Mouse (Mus musculus): ENCODE results near the gene Lamb1. TPM values are rescaled to one million over a fixed set of nuclear protein-coding genes. Genes with fewer than 3 reads are reported as not detected.

The Lamb1 gene
- polyA plus RNA-seq, 1 experiment: 23.8 TPM

GRCm38 (mm10) chr12:31248681-31249080, 16.4 kb upstream of the Lamb1 start:
- TF ChIP-seq CTCF (IDR thresholded peaks at IDR 0.05; ENCODE audit: extremely low read depth, insufficient read length, insufficient replicate concordance, low read depth, low read length) (no peak), POLR2A (IDR thresholded peaks at IDR 0.05; ENCODE audit: low read depth, low read length) (no peak)
- WGBS: 65% methylated on average over 10 of the region's 10 CpGs
- no peaks in the 10 kb centered on the region for H3K36me3 ChIP-seq (ENCODE audit: control insufficient read depth, insufficient read depth, low read length)
- no peaks in the 10 kb centered on the region for H3K27me3 ChIP-seq (ENCODE audit: control insufficient read depth, insufficient read depth, low read length)
- H3K27ac ChIP-seq (ENCODE audit: insufficient read depth, low read depth, low read length): no peak overlapping the region
- H3K4me3 ChIP-seq (ENCODE audit: low read depth, low read length): no peak overlapping the region
- peaks cover 2% of the 10 kb centered on the region; the same call in 1 of the 2 replicates for H3K4me1 ChIP-seq (ENCODE audit: control insufficient read depth, insufficient read depth, insufficient read length, low read length)

GRCm38 (mm10) chr12:31252259-31252658, 12.8 kb upstream of the Lamb1 start:
- Histone ChIP-seq H3K27me3 (ENCODE audit: control insufficient read depth, insufficient read depth, low read length) (no peaks in the 10 kb centered on the region), H3K4me1 (ENCODE audit: control insufficient read depth, insufficient read depth, insufficient read length, low read length) (peaks cover 15% of the 10 kb centered on the region), H3K36me3 (ENCODE audit: control insufficient read depth, insufficient read depth, low read length) (no peaks in the 10 kb centered on the region), H3K4me3 (ENCODE audit: low read depth, low read length) (no peak overlapping the region), H3K27ac (ENCODE audit: insufficient read depth, low read depth, low read length) (no peak overlapping the region)
- 18% methylated on average over 4 of the region's 4 CpGs for WGBS
- TF ChIP-seq CTCF (IDR thresholded peaks at IDR 0.05; ENCODE audit: extremely low read depth, insufficient read length, insufficient replicate concordance, low read depth, low read length): no peak
- no peak for TF ChIP-seq POLR2A (IDR thresholded peaks at IDR 0.05; ENCODE audit: low read depth, low read length)

GRCm38 (mm10) chr12:31254978-31255377, 10.1 kb upstream of the Lamb1 start:
- TF ChIP-seq CTCF (IDR thresholded peaks at IDR 0.05; ENCODE audit: extremely low read depth, insufficient read length, insufficient replicate concordance, low read depth, low read length) (no peak), POLR2A (IDR thresholded peaks at IDR 0.05; ENCODE audit: low read depth, low read length) (no peak)
- Histone ChIP-seq H3K36me3 (ENCODE audit: control insufficient read depth, insufficient read depth, low read length) (no peaks in the 10 kb centered on the region), H3K4me3 (ENCODE audit: low read depth, low read length) (no peak overlapping the region), H3K27me3 (ENCODE audit: control insufficient read depth, insufficient read depth, low read length) (no peaks in the 10 kb centered on the region), H3K27ac (ENCODE audit: insufficient read depth, low read depth, low read length) (no peak overlapping the region), H3K4me1 (ENCODE audit: control insufficient read depth, insufficient read depth, insufficient read length, low read length) (peaks cover 15% of the 10 kb centered on the region)
- 50% methylated on average over 8 of the region's 8 CpGs for WGBS

- peaks cover 15% of the 10 kb centered on the region for H3K4me1 ChIP-seq (ENCODE audit: control insufficient read depth, insufficient read depth, insufficient read length, low read length)
- WGBS: 31% methylated on average over 9 of the region's 9 CpGs
- no peaks in the 10 kb centered on the region for H3K36me3 ChIP-seq (ENCODE audit: control insufficient read depth, insufficient read depth, low read length)
- peak overlapping the region; percentile 12; the same call in 1 of the 2 replicates for H3K27ac ChIP-seq (ENCODE audit: insufficient read depth, low read depth, low read length)
- no peak overlapping the region for H3K4me3 ChIP-seq (ENCODE audit: low read depth, low read length)
- no peaks in the 10 kb centered on the region for H3K27me3 ChIP-seq (ENCODE audit: control insufficient read depth, insufficient read depth, low read length)
- TF ChIP-seq POLR2A (IDR thresholded peaks at IDR 0.05; ENCODE audit: low read depth, low read length): no peak
- no peak for TF ChIP-seq CTCF (IDR thresholded peaks at IDR 0.05; ENCODE audit: extremely low read depth, insufficient read length, insufficient replicate concordance, low read depth, low read length)
These were observed 8.7 kb upstream of the Lamb1 start for GRCm38 (mm10) chr12:31256121-31256903.

DNA sequence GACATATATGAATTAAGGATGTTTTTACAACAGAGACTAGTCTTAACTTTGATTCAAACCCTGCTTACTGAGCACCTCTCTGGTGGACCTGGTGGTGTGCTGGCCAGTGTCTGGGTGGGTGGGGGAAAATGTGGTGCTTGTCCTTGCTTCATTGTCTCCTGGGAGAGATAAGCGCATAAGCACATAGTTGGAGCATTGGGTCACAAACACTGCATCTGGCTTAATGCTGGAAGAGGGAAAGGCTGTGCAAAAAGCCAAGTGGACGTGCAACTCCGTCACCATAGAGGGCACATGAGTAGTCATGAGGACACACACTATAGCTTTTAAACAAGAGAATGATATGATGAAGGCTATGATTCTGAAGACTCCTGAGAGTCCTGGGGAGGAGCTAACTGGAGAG, 3.2 kb upstream of the Lamb1 start:
- Histone ChIP-seq H3K36me3 (ENCODE audit: control insufficient read depth, insufficient read depth, low read length) (no peaks in the 10 kb centered on the region), H3K4me1 (ENCODE audit: control insufficient read depth, insufficient read depth, insufficient read length, low read length) (no peaks in the 10 kb centered on the region), H3K4me3 (ENCODE audit: low read depth, low read length) (no peak overlapping the region), H3K27ac (ENCODE audit: insufficient read depth, low read depth, low read length) (no peak overlapping the region), H3K27me3 (ENCODE audit: control insufficient read depth, insufficient read depth, low read length) (peaks cover 14% of the 10 kb centered on the region)
- no peak for TF ChIP-seq CTCF (IDR thresholded peaks at IDR 0.05; ENCODE audit: extremely low read depth, insufficient read length, insufficient replicate concordance, low read depth, low read length)
- TF ChIP-seq POLR2A (IDR thresholded peaks at IDR 0.05; ENCODE audit: low read depth, low read length): no peak
- 78% methylated on average over 3 of the region's 3 CpGs for WGBS

DNA sequence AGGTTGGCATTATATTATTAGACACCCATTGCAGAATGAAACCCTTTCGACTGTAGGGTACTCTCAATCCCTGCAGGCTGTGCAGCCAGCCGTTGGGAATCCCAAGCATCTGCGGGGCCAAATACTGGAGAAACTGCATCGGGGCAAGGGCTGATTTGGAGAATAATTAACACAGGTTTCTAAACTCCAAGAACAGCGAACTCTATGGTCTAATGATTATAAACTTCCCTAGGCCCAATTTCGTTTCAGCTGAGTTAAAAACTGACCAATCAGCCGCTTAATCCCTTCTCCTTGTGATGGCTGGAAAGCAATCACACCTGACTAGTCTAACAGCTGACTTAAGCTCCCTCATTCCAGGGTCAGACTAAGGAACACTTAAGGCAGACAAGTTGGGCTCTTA, 1.1 kb upstream of the Lamb1 start:
- WGBS: 20% methylated on average over 7 of the region's 7 CpGs
- no peaks in the 10 kb centered on the region for H3K4me1 ChIP-seq (ENCODE audit: control insufficient read depth, insufficient read depth, insufficient read length, low read length)
- H3K4me3 ChIP-seq (ENCODE audit: low read depth, low read length): no peak overlapping the region
- peaks cover 1% of the 10 kb centered on the region; the same call in 1 of the 2 replicates for H3K36me3 ChIP-seq (ENCODE audit: control insufficient read depth, insufficient read depth, low read length)
- peaks cover 14% of the 10 kb centered on the region for H3K27me3 ChIP-seq (ENCODE audit: control insufficient read depth, insufficient read depth, low read length)
- TF ChIP-seq POLR2A (IDR thresholded peaks at IDR 0.05; ENCODE audit: low read depth, low read length) (no peak), CTCF (IDR thresholded peaks at IDR 0.05; ENCODE audit: extremely low read depth, insufficient read length, insufficient replicate concordance, low read depth, low read length) (no peak)
- no peak overlapping the region for H3K27ac ChIP-seq (ENCODE audit: insufficient read depth, low read depth, low read length)

GRCm38 (mm10) chr12:31265722-31266431, 843 bp downstream of the Lamb1 start:
- peak overlapping the region; percentile 76 for H3K27ac ChIP-seq (ENCODE audit: insufficient read depth, low read depth, low read length)
- H3K27me3 ChIP-seq (ENCODE audit: control insufficient read depth, insufficient read depth, low read length): peaks cover 14% of the 10 kb centered on the region
- TF ChIP-seq CTCF (IDR thresholded peaks at IDR 0.05; ENCODE audit: extremely low read depth, insufficient read length, insufficient replicate concordance, low read depth, low read length): no peak
- 3% methylated on average over 50 of the region's 50 CpGs for WGBS
- H3K36me3 ChIP-seq (ENCODE audit: control insufficient read depth, insufficient read depth, low read length): peaks cover 1% of the 10 kb centered on the region; the same call in 1 of the 2 replicates
- no peaks in the 10 kb centered on the region for H3K4me1 ChIP-seq (ENCODE audit: control insufficient read depth, insufficient read depth, insufficient read length, low read length)
- H3K4me3 ChIP-seq (ENCODE audit: low read depth, low read length): peak overlapping the region; percentile 70

All from small intestine, adult 2 months (tissue).